Mouse (Mus musculus) retina, postnatal 1 day (tissue): Measurements from ENCODE around the gene Dnmt1.
A peak's percentile ranks its signal among the peaks of the same experiment; 100 is the strongest.

ENCODE experiments used
- DNase-seq: peaks from one replicate; pipeline ENCODE4 v3.0.0-alpha.2; 2012

Dnmt1 gene

GRCm38 (mm10) chr9:20878041-20878709, 81.5 kb downstream of the Dnmt1 start:
- peak; percentile 100 for DNase-seq

- no peak for DNase-seq
Measured at GRCm38 (mm10) chr9:20877118-20878040, 82.3 kb downstream of the Dnmt1 start.

- DNase-seq: no peak
Measured at GRCm38 (mm10) chr9:20876318-20877117, 83.2 kb downstream of the Dnmt1 start.

GRCm38 (mm10) chr9:20875021-20875790, 84.5 kb downstream of the Dnmt1 start:
- DNase-seq: peak; percentile 31

GRCm38 (mm10) chr9:20873521-20873920, 86.2 kb downstream of the Dnmt1 start:
- no peak for DNase-seq

GRCm38 (mm10) chr9:20872991-20873390, 86.7 kb downstream of the Dnmt1 start:
- DNase-seq: no peak

- DNase-seq: no peak
Measured at GRCm38 (mm10) chr9:20870211-20871173, 89.2 kb downstream of the Dnmt1 start.

- no peak for DNase-seq
Measured at GRCm38 (mm10) chr9:20869246-20869645, 90.4 kb downstream of the Dnmt1 start.

GRCm38 (mm10) chr9:20868448-20869001, 91.2 kb downstream of the Dnmt1 start, which contains the start of gene A230050P20Rik:
Gene A230050P20Rik (plus strand): TSS chr9:20868642.
- DNase-seq: peak; percentile 43

GRCm38 (mm10) chr9:20866879-20867278, 92.8 kb downstream of the Dnmt1 start:
- DNase-seq: no peak

- no peak for DNase-seq
Measured at GRCm38 (mm10) chr9:20862225-20862624, 97.5 kb downstream of the Dnmt1 start.

GRCm38 (mm10) chr9:20861821-20862220, 97.9 kb downstream of the Dnmt1 start:
- peak; percentile 76 for DNase-seq

- DNase-seq: no peak
Measured at GRCm38 (mm10) chr9:20859926-20860325, 99.8 kb downstream of the Dnmt1 start.
